Mouse (Mus musculus) midbrain, postnatal 0 days (tissue): ENCODE measurements around the gene Fabp2. TPM values are rescaled to one million over a fixed set of nuclear protein-coding genes. Genes with fewer than 3 reads are reported as not detected.

Experiments used
- ATAC-seq: fragments of 200-750 bp; cut with Nextera tagmentation; 2 replicates; pipeline ENCODE4 v1.8.0; 2017; ENCODE audit warnings: moderate number of reproducible peaks, mild to moderate bottlenecking, moderate TSS enrichment, moderate library complexity; ENCODE audit not compliant: low FRiP score
- DNase-seq: peaks from one replicate; pipeline ENCODE4 v3.0.0-alpha.2; 2015; ENCODE audit warnings: low spot score
- H3K27ac ChIP-seq: fragments of 300-500 bp; sonication (generic); 2 replicates; pipeline ENCODE4 v1.5.1; 2014; ENCODE audit warnings: low read depth, mild to moderate bottlenecking, low read length, mixed read lengths
- H3K27me3 ChIP-seq: fragments of 300-500 bp; sonication (generic); 2 replicates; pipeline ENCODE4 v1.6.1; 2014; ENCODE audit warnings: low read length, control low read depth, mixed read lengths; ENCODE audit not compliant: insufficient read depth
- H3K36me3 ChIP-seq: fragments of 300-500 bp; sonication (generic); 2 replicates; pipeline ENCODE4 v1.6.1; 2014; ENCODE audit warnings: low read length, control low read depth, mixed read lengths; ENCODE audit not compliant: insufficient read depth
- H3K4me1 ChIP-seq: fragments of 300-500 bp; sonication (generic); 2 replicates; pipeline ENCODE4 v1.6.1; 2014; ENCODE audit warnings: mild to moderate bottlenecking, control low read depth, antibody characterized with exemption, low read length, mixed read lengths; ENCODE audit not compliant: insufficient read depth
- H3K4me2 ChIP-seq: fragments of 300-500 bp; sonication (generic); 2 replicates; pipeline ENCODE4 v1.6.1; 2014; ENCODE audit warnings: low read depth, mild to moderate bottlenecking, low read length, mixed read lengths; ENCODE audit not compliant: poor library complexity, severe bottlenecking
- H3K4me3 ChIP-seq: fragments of 300-500 bp; sonication (generic); 2 replicates; pipeline ENCODE4 v1.5.1; 2014; ENCODE audit warnings: low read depth, mild to moderate bottlenecking, low read length, moderate library complexity
- H3K9ac ChIP-seq: fragments of 300-500 bp; sonication (generic); replicated peaks from 2 replicates; pipeline ENCODE4 v1.6.1; 2014; ENCODE audit warnings: mild to moderate bottlenecking, low read length, moderate library complexity, mixed read lengths; ENCODE audit not compliant: poor library complexity, severe bottlenecking
- H3K9me3 ChIP-seq: fragments of 300-500 bp; sonication (generic); 2 replicates; pipeline ENCODE4 v1.6.1; 2016; ENCODE audit warnings: low read length, control low read depth
- CTCF ChIP-seq: IDR thresholded peaks from 2 replicates; pipeline ENCODE4 v1.5.1; 2016; ENCODE audit warnings: antibody characterized with exemption, mild to moderate bottlenecking
- WGBS: fragments of 180-500 bp; shearing (Covaris S2); extraction: QIAGEN DNeasy Blood & Tissue Kit; methylation state at CpG from one replicate; pipeline ENCODE4 v1.1.7; 2014; 5-methylcytosine and 5-hydroxymethylcytosine counted together
- polyA plus RNA-seq: library from polyadenylated mRNA; unstranded; fragments of >200 nt; fragmentation: Nextera tagmentation; extraction: Ambion mirVana; gene quantifications from 2 replicates; pipeline ENCODE4 v1.2.1, GENCODE M21; 2015
- total RNA-seq: library from RNA; depleted of rRNA; stranded (reverse); fragments of >200 nt; gene quantifications from 2 replicates; pipeline ENCODE4 v1.2.3, GENCODE M21; 2014

Fabp2 gene
- total and polyA plus RNA-seq, 2 experiments from 2014 or later: not detected

DNA sequence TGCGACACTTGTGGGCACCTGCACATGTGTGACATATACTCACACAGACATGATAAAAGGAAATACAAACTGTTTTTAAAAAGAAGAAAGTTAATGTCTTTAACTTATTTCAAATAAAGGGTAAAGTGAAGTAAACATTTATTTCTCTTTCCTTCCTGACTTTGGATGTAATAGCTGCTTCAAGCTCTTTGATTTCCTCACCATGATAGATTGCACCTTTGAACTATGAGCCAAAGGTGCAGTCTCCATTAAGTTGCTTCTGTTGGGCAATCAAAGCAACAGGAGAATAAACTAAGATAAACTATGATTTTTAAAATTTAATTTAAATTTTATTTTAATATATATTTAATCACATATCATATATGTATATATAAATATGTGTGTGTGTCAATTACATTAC is 26.6 kb upstream of the Fabp2 start:
- no peaks in the 10 kb centered on the region for H3K4me1 ChIP-seq
- H3K27me3 ChIP-seq: no peaks in the 10 kb centered on the region
- DNase-seq (no peak), ATAC-seq (no peak)
- no peak overlapping the region for H3K4me3 ChIP-seq
- no peak for TF ChIP-seq CTCF
- H3K36me3 ChIP-seq: no peaks in the 10 kb centered on the region
- no peaks in the 10 kb centered on the region for H3K9me3 ChIP-seq
- 96% methylated on average over 1 of the region's 1 CpGs for WGBS
- H3K4me2 ChIP-seq: no peak overlapping the region
- H3K9ac ChIP-seq: no peak overlapping the region
- no peak overlapping the region for H3K27ac ChIP-seq

DNA sequence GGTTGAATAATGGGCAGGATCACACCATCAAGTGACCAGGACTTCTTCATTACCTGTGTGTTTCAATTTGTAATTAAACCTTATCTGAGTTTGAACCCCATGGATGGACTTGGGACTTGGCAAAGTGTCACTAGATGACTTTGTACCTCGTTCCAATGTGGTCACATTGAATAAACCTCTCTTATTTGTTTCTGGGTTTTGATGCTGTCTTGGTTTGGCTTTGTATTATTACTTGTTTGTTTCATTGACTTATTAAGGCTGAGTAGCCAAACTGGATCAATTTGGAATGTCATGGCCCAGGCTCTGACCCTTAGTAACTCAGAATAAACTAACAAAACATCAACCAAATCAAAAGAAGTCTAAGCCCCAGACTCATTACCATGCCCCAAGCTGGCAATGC is 23.3 kb upstream of the Fabp2 start:
- no peaks in the 10 kb centered on the region for H3K27me3 ChIP-seq
- no peak for DNase-seq
- no peak for ATAC-seq
- H3K4me2 ChIP-seq: no peak overlapping the region
- H3K4me3 ChIP-seq: no peak overlapping the region
- no peaks in the 10 kb centered on the region for H3K36me3 ChIP-seq
- H3K27ac ChIP-seq: no peak overlapping the region
- no peak overlapping the region for H3K9ac ChIP-seq
- 89% methylated on average over 1 of the region's 1 CpGs for WGBS
- no peaks in the 10 kb centered on the region for H3K4me1 ChIP-seq
- TF ChIP-seq CTCF: no peak
- H3K9me3 ChIP-seq: no peaks in the 10 kb centered on the region

DNA sequence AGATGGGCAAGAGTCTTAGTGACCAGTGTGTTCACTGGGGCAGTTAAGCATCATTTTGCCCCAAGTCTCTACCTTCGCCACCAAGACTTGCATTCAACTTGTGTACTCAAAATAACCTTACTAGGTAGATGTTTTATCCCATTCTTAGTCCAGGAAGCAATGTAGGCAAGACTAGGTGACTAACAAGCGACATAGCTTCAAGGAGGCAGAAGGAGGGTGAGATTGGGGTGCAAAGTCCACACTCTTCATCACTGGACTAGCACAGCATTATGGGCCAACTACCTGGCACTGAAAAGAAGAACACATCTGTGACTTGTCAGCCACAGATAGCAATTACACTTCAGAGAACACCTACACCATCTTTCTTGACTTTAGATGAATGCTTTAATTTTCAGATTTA is 18.0 kb upstream of the Fabp2 start:
- no peak for TF ChIP-seq CTCF
- H3K4me3 ChIP-seq: no peak overlapping the region
- WGBS: 96% methylated on average over 2 of the region's 2 CpGs
- no peaks in the 10 kb centered on the region for H3K4me1 ChIP-seq
- no peaks in the 10 kb centered on the region for H3K36me3 ChIP-seq
- no peak overlapping the region for H3K4me2 ChIP-seq
- DNase-seq (no peak), ATAC-seq (no peak)
- no peaks in the 10 kb centered on the region for H3K27me3 ChIP-seq
- H3K9me3 ChIP-seq: no peaks in the 10 kb centered on the region
- H3K27ac ChIP-seq: no peak overlapping the region
- H3K9ac ChIP-seq: no peak overlapping the region

GRCm38 (mm10) chr3:122877543-122877942 is 17.3 kb upstream of the Fabp2 start:
- 88% methylated on average over 3 of the region's 3 CpGs for WGBS
- no peak for DNase-seq
- Histone ChIP-seq H3K9ac (no peak overlapping the region), H3K36me3 (no peaks in the 10 kb centered on the region), H3K4me2 (no peak overlapping the region), H3K4me3 (no peak overlapping the region), H3K27ac (no peak overlapping the region), H3K27me3 (no peaks in the 10 kb centered on the region), H3K9me3 (no peaks in the 10 kb centered on the region), H3K4me1 (no peaks in the 10 kb centered on the region)
- no peak for ATAC-seq
- TF ChIP-seq CTCF: no peak

GRCm38 (mm10) chr3:122878705-122879315 is 16.1 kb upstream of the Fabp2 start:
- H3K9ac ChIP-seq: no peak overlapping the region
- 92% methylated on average over 8 of the region's 8 CpGs for WGBS

DNA sequence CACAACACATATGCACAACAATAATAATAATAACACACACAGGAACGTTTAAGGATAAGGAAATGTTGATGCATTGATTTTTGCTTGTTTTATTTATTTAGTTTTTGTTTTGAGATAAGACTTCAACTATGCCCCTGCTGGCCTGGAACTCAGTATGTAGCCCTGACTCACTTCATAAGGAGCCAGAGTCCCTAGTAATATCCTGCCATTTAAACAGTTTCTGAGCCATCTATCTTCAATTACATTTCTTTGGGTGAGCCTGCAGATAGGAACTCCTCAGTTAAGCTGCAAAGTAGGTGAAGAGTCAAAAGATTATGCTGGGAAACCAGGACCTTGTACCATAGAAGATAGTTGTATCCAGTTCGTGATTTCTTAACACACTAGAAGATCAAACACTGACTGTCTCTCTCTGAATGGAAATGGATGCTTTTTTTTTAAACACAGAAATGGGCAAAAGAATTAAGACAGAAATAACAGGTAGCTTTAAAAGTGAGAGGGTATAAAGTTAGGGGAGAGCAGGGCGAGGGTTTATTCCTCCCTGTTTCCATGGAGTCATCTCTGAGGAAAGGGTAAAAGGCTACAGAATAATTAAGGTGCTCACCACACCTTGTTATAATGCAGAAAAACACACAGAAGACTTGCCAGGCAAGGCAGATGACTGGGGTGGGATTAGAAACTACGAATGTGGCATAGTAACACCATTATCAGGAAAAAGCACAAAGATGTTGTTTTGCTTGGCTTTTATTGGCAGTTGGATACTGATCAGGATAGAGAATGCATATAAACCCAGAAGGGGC is 7.2 kb upstream of the Fabp2 start:
- DNase-seq (no peak), ATAC-seq (no peak)
- Histone ChIP-seq H3K36me3 (no peaks in the 10 kb centered on the region), H3K27ac (no peak overlapping the region), H3K4me2 (no peak overlapping the region), H3K4me1 (no peaks in the 10 kb centered on the region), H3K9me3 (no peaks in the 10 kb centered on the region), H3K4me3 (no peak overlapping the region), H3K27me3 (no peaks in the 10 kb centered on the region), H3K9ac (no peak overlapping the region)
- 74% methylated on average over 4 of the region's 4 CpGs for WGBS
- TF ChIP-seq CTCF: no peak

More at GRCm38 (mm10) chr3:122878705-122879315, 16.1 kb upstream of the Fabp2 start:
- no peaks in the 10 kb centered on the region for H3K36me3 ChIP-seq
- no peaks in the 10 kb centered on the region for H3K4me1 ChIP-seq
- no peaks in the 10 kb centered on the region for H3K9me3 ChIP-seq
- no peaks in the 10 kb centered on the region for H3K27me3 ChIP-seq
- ATAC-seq: no peak
- peak; percentile 33 for TF ChIP-seq CTCF
- H3K4me2 ChIP-seq: no peak overlapping the region
- H3K4me3 ChIP-seq: no peak overlapping the region
- no peak overlapping the region for H3K27ac ChIP-seq
- no peak for DNase-seq
